Mouse (Mus musculus) cerebellum, postnatal 36 days (tissue): ENCODE measurements around the gene C1ql4.
"Not testable (repeated sequence)": the region's sequence is repeated elsewhere in the genome, so short reads cannot be mapped to it uniquely, and the experiment has no call there.

Experiments
- DNase-seq, 2 experiments: peaks; one replicate each; pipeline ENCODE4 v3.0.0; 2021 to 2022; ENCODE audit warnings: mixed read lengths in 2 of 2

Gene C1ql4

DNA sequence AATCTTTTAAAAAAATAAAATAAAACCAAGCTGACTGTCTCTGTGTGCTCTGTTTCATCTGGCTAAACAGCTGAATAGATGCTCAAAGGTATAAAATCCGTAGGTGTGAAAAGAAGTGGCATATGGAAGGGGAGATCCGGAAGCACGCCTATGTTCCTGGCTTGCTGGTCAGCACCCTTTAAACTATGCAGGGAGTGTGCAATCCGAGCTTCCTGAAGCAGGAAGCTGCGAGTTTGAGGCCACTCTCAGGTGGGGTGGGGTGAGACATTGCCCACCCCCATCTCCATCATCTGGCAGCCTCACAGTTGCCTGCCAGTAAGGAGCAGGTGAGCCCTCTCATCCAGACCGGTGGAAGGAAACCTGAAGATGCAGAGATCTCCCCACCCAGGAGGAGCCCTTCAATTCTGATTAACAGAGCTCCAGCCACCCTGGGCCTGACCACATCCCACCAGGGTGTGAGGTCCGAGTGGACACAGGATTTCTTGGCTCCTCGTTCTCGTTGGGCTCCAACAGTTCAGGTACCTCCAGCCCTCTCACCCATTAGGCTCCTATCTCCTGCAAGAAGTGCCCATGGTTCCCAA, 13.5 kb downstream of the C1ql4 start, which contains the start of gene Troap:
Gene Troap, plus strand, starts transcription at position 557 of the 581 bp plus-strand sequence.
- DNase-seq = no peak

DNA sequence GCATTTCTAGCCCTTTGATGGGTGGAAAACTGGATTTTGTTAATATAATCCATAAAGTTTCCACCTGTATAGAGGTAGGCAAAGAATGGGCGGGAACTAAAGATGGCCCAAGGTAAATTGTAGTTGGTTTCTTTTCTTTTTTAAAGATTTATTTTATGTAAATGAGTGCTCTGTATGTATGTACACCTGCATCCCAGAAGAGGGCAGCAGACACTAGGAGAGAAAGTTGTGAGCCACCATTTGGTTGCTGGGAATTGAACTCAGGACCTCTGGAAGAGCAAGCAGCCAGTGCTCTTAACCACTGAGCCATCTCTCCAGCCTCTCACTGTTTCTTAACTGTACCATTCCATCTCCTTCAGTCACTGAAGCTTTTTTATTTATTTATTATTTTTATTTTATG, 15.6 kb downstream of the C1ql4 start:
- no peak for DNase-seq

DNA sequence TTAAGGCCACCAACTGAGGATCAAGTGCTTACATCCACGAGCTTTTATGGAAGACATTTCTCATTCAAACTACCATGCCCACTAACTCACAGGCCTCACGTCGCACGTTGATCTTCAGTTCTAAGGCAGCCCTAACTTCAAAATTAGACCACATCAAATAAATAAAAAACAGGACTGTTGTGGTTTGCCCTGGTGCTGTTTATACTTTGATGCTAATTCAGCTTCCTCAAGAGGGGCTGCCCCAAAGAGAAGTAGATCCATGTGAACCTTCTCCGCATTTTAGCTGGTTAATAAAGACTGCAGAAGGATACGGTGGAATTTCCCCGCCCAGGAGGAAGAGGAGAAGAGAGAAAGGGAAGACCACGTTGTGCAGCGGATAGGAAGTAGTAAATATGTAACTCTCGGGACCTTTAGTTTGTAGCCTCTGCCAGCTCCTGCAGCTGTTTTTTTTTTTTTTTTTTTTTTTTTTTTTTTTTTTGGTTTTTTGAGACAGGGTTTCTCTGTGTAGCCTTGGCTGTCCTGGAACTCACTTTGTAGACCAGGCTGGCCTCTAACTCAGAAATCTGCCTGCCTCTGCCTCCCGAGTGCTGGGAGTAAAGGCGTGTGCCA, 22.0 kb downstream of the C1ql4 start:
- no peak for DNase-seq

DNA sequence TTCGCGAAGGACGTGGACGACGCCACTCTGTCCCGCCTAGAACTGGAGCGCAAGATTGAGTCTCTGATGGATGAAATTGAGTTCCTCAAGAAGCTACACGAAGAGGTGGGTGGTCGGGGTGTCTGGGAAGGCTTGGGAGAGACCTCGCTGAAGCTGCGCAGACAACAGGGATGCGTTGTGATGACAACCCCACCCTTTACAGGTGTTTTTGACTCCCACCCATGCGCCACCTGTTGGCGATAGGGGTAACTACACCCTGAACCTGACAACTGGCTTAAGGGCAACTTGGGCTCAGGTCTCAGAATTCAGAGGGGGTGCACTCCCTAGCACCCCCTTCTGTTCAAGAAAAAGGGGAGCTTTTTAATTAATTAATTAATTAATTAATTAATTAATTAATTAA, 31.3 kb downstream of the C1ql4 start:
- peak in 1 of 2 experiments; percentile 33 for DNase-seq

DNA sequence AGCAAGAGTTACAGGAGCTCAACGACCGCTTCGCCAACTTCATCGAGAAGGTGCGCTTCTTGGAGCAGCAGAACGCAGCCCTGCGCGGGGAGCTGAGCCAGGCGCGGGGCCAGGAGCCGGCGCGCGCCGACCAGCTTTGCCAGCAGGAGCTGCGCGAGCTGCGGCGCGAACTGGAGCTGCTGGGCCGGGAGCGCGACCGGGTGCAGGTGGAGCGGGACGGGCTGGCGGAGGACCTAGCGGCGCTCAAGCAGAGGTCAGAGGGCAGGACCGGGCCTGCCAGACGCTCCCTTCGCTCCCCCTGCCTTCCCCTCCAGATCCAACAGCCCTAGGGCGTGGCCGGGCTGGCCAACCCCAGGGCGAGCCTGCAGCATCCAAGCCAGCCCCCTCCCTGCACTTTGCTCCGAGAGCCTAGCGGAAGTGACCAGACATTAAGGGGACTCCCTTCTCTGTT, 32.1 kb downstream of the C1ql4 start:
- DNase-seq = peak; percentile 18 to 39

- no peak for DNase-seq
Observed at GRCm38 (mm10) chr15:99055040-99055439, 32.6 kb downstream of the C1ql4 start, which contains the start of gene Prph. Gene Prph, plus strand, starts transcription at chr15:99055174.

DNA sequence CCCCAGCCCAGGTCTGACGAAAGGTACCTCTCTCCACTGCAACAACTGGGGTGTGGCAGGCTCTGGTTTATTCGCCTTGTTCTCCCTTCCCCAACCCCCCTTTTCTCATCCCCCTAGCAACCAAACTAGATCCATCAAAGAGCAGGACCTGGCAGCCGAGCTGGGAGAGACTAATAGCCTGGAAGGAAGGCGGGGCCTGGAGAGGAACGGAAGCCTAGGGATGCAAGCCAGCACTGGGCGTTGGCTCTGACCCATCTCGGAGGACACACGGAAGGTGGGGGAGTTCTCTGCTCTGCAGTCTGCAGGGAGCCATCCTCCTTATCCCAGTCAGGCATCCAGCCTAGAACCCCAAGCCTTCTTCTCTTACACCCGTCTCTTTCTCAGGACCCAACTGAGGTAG, 34.2 kb downstream of the C1ql4 start:
- no peak for DNase-seq

- peak; percentile 52 to 69 for DNase-seq
Observed at GRCm38 (mm10) chr15:99049473-99050253, 38.0 kb downstream of the C1ql4 start.

- not testable (repeated sequence) for DNase-seq
Observed at GRCm38 (mm10) chr15:99045734-99046133, 41.9 kb downstream of the C1ql4 start.

GRCm38 (mm10) chr15:99044854-99045253, 42.8 kb downstream of the C1ql4 start:
- no peak for DNase-seq

DNA sequence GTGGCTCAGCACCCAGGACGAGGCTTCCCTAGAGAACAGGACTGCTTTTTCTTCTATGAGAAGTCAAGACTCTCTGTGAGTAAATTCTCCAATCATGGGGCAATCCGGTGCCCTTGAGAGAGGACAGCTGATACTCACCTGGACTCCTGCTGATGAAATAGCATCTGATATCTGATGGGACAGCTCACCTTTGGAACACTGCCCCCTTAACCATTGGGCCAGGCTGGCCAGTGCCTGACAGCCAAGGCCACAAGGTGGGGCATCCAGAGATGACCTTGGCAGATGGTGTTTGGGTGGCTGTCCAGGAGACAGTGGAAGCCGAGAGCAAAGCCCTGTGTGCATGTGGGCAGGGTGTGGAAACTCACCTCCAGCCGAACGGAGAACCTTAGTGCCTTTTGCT, 45.3 kb downstream of the C1ql4 start:
- no peak for DNase-seq

GRCm38 (mm10) chr15:99040920-99041856, 46.4 kb downstream of the C1ql4 start:
- no peak for DNase-seq

DNA sequence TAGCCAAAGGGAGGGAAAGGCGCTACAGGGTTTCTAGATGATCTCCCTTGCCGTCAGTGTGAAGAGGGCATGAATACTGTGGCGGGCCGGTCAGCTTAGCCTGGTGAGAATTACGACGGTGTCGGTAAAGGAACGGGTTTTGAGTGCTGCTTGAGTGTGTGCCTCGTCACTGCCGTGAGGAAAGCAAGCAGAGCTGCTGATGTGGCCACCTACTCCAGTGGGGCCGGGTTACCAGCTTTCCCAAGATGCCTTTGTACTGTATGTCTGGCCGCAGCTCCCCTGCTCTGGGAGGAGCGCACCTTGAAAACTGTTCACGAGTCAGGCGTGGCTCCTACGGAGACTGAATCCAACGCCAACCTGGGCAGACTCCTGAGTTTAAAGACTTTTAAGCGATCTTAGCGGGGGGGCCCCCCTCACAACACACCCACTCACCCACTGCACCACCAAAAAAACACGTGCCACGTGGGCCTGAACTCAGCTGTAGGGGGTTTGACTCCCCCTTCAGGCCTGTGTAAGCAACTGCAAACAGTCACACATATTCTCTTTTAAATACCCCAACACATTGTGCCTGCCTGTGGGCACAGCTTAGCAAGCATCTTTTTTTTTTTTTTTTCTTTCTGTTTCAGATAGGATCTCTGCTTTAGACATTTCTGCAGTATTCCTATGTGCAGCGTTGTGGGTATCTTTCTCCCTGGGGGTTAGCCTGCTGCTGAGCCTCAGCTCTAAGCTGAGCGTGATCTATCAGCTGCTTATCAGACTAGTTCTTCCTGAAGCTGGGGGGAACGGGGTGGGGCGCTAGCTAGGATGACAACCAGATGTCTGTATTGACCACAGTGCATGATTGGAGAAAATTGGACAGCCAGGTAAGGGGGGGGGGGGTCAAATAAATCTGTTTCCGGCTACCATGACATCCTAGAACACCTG, 47.4 kb downstream of the C1ql4 start:
- no peak for DNase-seq

DNA sequence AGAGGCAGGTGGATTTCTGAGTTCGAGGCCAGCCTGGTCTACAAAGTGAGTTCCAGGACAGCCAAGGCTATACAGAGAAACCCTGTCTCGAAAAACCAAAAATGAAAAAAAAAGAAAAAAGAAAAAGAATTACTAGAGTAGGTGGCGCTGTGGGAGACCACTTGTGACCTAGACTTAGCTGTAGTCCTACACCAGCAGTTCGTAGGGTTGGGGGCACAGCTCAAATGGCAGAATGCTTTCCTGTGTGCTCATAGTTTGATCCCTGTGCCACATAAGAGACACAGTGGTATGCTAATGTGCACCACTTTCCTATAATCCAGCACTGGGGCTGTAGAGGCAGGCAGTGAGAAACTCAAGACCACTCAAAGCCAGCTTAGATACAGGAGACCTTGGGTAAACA, 48.3 kb downstream of the C1ql4 start:
- no peak for DNase-seq

DNA sequence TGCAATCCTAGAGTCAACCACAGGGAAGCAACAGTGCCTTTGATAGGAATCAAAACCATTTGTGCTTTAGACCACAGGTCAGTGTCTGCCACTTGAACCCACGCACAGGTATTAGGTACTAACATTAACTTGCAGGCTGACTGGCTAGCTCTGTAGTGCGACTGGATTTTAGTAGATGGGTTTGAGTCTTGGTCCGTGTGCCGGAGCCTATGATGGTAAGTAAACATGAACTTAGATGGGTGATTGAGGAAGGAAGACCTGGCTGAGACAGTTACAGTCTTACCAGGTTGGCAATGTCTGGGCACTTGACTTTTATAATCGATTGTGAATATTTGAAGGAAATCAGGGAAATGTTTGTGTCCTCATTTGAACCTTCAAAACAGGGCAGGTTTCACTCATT, 48.8 kb downstream of the C1ql4 start:
- DNase-seq = no peak

DNA sequence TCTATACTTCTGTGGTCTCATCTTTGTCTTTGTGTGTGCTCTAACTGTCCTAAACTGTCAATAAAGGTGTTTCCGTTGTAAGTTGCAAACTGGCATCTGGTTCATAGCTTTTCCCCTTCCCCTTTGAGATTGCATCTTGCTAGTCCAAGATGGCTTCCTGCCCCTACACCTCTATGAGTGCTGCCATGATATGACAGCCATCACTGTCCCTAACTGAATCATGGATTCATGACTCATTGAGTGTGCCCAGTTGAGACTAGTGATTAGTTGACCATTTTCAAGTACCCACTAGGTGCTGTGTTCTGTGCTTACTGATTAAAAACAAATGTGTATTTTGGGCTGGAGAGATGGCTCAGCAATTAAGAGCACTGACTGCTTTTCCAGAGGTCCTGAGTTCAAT, 49.6 kb downstream of the C1ql4 start:
- no peak for DNase-seq

GRCm38 (mm10) chr15:99036249-99036905, 51.2 kb downstream of the C1ql4 start:
- DNase-seq = no peak

DNA sequence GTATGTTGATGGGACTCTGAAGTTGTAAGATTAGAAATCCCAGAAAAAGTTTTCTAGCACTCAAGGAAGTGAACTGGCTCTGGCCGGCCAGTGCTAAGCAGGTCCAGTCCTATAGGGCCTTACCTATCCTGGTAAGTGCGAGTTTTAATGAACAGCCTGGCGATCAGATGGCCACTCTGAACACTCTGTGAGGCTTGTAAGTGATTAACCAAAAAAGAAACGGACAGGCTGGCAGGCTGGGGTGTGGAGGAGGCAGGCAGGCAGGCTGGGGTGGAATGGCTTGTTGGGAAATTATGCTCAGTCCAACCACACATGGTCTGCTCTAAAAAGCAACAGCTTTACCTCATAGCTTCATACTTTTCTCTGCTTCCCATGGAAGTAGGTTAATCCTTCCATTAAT, 52.2 kb downstream of the C1ql4 start:
- DNase-seq = no peak
